Mouse (Mus musculus) heart, embryonic 13.5 days (tissue): ENCODE results near the gene Itfg2. TPM values are rescaled to one million over a fixed set of nuclear protein-coding genes. Genes with fewer than 3 reads are reported as not detected.

Experiments used
- ATAC-seq: fragments of 200-750 bp; cut with Nextera tagmentation; 2 replicates; pipeline ENCODE4 v1.8.0; 2017; ENCODE audit warnings: moderate TSS enrichment; ENCODE audit not compliant: insufficient number of reproducible peaks, low FRiP score, low TSS enrichment; ENCODE audit errors: extremely low read depth
- H3K27ac ChIP-seq: fragments of 300-500 bp; sonication (generic); replicated peaks from 2 replicates; pipeline ENCODE4 v1.5.1; 2015; ENCODE audit warnings: moderate library complexity, mild to moderate bottlenecking, inconsistent platforms
- H3K27me3 ChIP-seq: fragments of 300-500 bp; sonication (generic); replicated peaks from 2 replicates; pipeline ENCODE4 v1.6.1; 2015; ENCODE audit warnings: mild to moderate bottlenecking, inconsistent platforms
- H3K36me3 ChIP-seq: fragments of 300-500 bp; sonication (generic); 2 replicates; pipeline ENCODE4 v1.6.1; 2015; ENCODE audit warnings: mild to moderate bottlenecking, inconsistent platforms
- H3K4me1 ChIP-seq: fragments of 300-500 bp; sonication (generic); 2 replicates; pipeline ENCODE4 v1.6.1; 2015; ENCODE audit warnings: inconsistent platforms
- H3K4me2 ChIP-seq: fragments of 300-500 bp; sonication (generic); 2 replicates; pipeline ENCODE4 v1.6.1; 2015; ENCODE audit warnings: inconsistent platforms, mild to moderate bottlenecking, moderate library complexity
- H3K4me3 ChIP-seq: fragments of 300-500 bp; sonication (generic); 2 replicates; pipeline ENCODE4 v1.5.1; 2015; ENCODE audit warnings: moderate library complexity, mild to moderate bottlenecking, inconsistent platforms
- H3K9ac ChIP-seq: fragments of 300-500 bp; sonication (generic); 2 replicates; pipeline ENCODE4 v1.6.1; 2015; ENCODE audit warnings: inconsistent platforms, mild to moderate bottlenecking, moderate library complexity
- H3K9me3 ChIP-seq: fragments of 300-500 bp; sonication (generic); 2 replicates; pipeline ENCODE4 v1.6.1; 2016; ENCODE audit warnings: inconsistent platforms
- WGBS: fragments of 180-500 bp; shearing (Covaris S2); methylation state at CpG from one replicate; pipeline ENCODE4 v1.1.7; 2015; ENCODE audit warnings: mixed read lengths; 5-methylcytosine and 5-hydroxymethylcytosine counted together
- polyA plus RNA-seq: library from polyadenylated mRNA; unstranded; fragments of >200 nt; fragmentation: Nextera tagmentation; extraction: Ambion mirVana; gene quantifications from 2 replicates; pipeline ENCODE4 v1.2.1, GENCODE M21; 2015

Itfg2 gene
- polyA plus RNA-seq, 1 experiment from 2014 or later = 30.6 TPM

DNA sequence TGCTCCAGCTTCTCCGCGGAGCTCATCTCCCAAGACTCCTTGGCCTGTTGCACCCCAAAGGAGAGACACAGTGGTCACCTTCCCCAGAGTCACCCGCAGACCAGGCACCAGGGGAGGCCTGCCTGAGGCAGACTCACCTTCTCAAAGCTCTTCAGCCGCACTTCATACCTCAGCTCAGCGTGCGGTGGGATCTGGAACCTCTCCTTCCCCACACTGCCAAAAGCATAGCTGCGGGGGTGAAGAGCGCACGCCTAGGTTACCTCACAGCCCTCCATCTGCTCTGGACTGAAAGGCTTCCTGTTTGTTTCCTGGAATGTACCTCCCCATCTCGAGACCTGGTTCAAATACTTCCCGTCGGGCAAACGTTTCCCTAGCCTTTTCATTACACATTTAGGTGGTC lies 8.8 kb upstream of the Itfg2 start:
- peaks cover 41% of the 10 kb centered on the region for H3K4me1 ChIP-seq
- no peaks in the 10 kb centered on the region for H3K9me3 ChIP-seq
- H3K4me2 ChIP-seq = no peak overlapping the region
- no peak overlapping the region for H3K4me3 ChIP-seq
- no peak overlapping the region for H3K27ac ChIP-seq
- H3K9ac ChIP-seq = no peak overlapping the region
- 90% methylated on average over 13 of the region's 13 CpGs for WGBS
- no peaks in the 10 kb centered on the region for H3K27me3 ChIP-seq
- peaks cover 81% of the 10 kb centered on the region for H3K36me3 ChIP-seq
- no peak for ATAC-seq

DNA sequence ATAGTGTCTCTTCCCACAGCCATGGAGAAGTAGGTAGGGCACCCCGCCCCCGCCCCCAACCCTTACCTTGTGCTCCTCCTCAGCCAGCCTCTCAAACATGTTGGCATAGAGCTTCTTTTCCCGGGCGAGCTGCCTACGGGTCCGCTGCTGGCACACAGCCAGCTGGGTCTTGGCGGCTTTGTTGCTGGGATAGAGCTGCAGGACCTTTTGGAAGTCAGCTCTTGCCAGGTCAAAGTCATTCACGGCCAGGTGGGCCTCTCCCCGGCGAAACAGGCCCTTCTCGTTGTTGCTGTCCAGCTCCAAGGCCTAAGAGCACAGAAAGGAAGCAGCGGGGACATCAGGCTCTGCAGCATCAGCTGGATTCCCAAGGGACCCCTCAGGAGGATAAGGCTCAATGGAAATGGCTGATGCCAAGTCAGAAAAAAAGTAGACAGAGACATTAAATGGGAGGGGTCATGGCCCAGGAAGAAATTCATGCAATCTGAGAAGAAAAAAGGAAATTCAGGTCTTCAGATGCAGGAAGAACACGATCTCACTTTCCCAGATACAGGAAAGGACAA lies 7.7 kb upstream of the Itfg2 start:
- Histone ChIP-seq H3K9me3 (no peaks in the 10 kb centered on the region), H3K36me3 (peaks cover 92% of the 10 kb centered on the region), H3K4me1 (peaks cover 41% of the 10 kb centered on the region), H3K9ac (no peak overlapping the region), H3K27me3 (no peaks in the 10 kb centered on the region), H3K4me3 (no peak overlapping the region), H3K27ac (no peak overlapping the region), H3K4me2 (no peak overlapping the region)
- 79% methylated on average over 13 of the region's 13 CpGs for WGBS
- no peak for ATAC-seq

- ATAC-seq = no peak
- Histone ChIP-seq H3K27me3 (no peaks in the 10 kb centered on the region), H3K27ac (no peak overlapping the region), H3K4me2 (no peak overlapping the region), H3K4me1 (peaks cover 19% of the 10 kb centered on the region), H3K9me3 (no peaks in the 10 kb centered on the region), H3K4me3 (no peak overlapping the region), H3K36me3 (peaks cover 74% of the 10 kb centered on the region), H3K9ac (no peak overlapping the region)
- 75% methylated on average over 6 of the region's 6 CpGs for WGBS
These were observed 5.1 kb upstream of the Itfg2 start for GRCm38 (mm10) chr6:128429826-128430225.

DNA sequence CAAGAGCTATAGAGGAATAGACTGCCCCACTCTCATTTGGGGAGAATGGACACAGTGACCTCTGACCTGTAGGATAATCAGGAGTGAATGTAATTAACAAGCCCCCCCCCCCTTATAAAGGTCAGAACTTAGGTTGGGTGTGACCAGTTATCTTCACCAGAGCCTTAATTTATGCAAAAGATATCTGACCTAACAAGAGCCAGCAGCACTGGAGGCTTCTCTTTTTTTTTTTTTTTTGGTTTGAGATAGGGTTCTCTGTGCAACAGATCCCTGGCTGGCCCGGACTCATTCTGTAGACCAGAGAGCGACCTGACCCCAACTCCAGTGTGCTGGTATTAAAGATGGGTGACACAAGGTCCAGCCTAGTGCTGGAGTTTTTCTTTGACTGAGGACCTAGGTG lies 4.6 kb upstream of the Itfg2 start:
- WGBS = 90% methylated on average over 2 of the region's 2 CpGs

GRCm38 (mm10) chr6:128427571-128427970 lies 2.8 kb upstream of the Itfg2 start:
- no peak for ATAC-seq
- peaks cover 16% of the 10 kb centered on the region for H3K4me1 ChIP-seq
- no peak overlapping the region for H3K4me2 ChIP-seq
- H3K27me3 ChIP-seq = no peaks in the 10 kb centered on the region
- no peak overlapping the region for H3K27ac ChIP-seq
- 85% methylated on average over 5 of the region's 5 CpGs for WGBS
- H3K36me3 ChIP-seq = peaks cover 51% of the 10 kb centered on the region
- no peak overlapping the region for H3K4me3 ChIP-seq
- H3K9ac ChIP-seq = no peak overlapping the region
- H3K9me3 ChIP-seq = no peaks in the 10 kb centered on the region

More for the DNA sequence above, 4.6 kb upstream of the Itfg2 start:
- H3K4me1 ChIP-seq = peaks cover 14% of the 10 kb centered on the region
- H3K9me3 ChIP-seq = no peaks in the 10 kb centered on the region
- H3K4me2 ChIP-seq = no peak overlapping the region
- H3K9ac ChIP-seq = no peak overlapping the region
- H3K4me3 ChIP-seq = no peak overlapping the region
- ATAC-seq = no peak
- no peak overlapping the region for H3K27ac ChIP-seq
- H3K27me3 ChIP-seq = no peaks in the 10 kb centered on the region
- peaks cover 69% of the 10 kb centered on the region for H3K36me3 ChIP-seq

DNA sequence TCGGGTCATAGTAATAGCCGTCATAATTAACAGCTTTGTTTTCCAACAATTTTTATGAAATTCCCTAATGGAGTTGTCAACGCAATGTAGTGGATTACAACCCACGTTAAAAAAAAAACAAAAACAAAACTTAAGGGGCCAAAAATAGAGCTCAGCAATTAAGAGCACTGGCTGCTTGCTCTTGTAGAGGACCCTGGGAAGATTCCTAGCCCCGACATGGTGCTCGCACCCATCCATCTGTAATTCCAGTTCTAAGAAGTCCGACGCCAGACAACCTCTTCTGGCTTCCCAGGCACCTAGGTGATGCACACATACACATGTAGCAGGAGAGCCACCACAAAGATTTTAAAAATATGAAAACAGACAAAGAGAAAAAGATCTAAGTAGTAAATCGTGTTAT lies 315 bp upstream of the Itfg2 start:
- no peak for ATAC-seq

GRCm38 (mm10) chr6:128423496-128424268 lies 1.0 kb downstream of the Itfg2 start:
- Histone ChIP-seq H3K9ac (peak overlapping the region; percentile 82), H3K4me1 (peaks cover 18% of the 10 kb centered on the region), H3K36me3 (peaks cover 21% of the 10 kb centered on the region), H3K4me2 (peak overlapping the region; percentile 80), H3K4me3 (peak overlapping the region; percentile 71), H3K27me3 (no peaks in the 10 kb centered on the region), H3K27ac (peak overlapping the region; percentile 93), H3K9me3 (no peaks in the 10 kb centered on the region)
- WGBS = 38% methylated on average over 16 of the region's 16 CpGs
- ATAC-seq = no peak

More for the DNA sequence above, 315 bp upstream of the Itfg2 start:
- Histone ChIP-seq H3K9me3 (no peaks in the 10 kb centered on the region), H3K27me3 (no peaks in the 10 kb centered on the region), H3K36me3 (peaks cover 26% of the 10 kb centered on the region), H3K27ac (peak overlapping the region; percentile 93), H3K4me3 (peak overlapping the region; percentile 71), H3K4me2 (peak overlapping the region; percentile 80), H3K4me1 (peaks cover 21% of the 10 kb centered on the region), H3K9ac (peak overlapping the region; percentile 82)
- 12% methylated on average over 9 of the region's 9 CpGs for WGBS

DNA sequence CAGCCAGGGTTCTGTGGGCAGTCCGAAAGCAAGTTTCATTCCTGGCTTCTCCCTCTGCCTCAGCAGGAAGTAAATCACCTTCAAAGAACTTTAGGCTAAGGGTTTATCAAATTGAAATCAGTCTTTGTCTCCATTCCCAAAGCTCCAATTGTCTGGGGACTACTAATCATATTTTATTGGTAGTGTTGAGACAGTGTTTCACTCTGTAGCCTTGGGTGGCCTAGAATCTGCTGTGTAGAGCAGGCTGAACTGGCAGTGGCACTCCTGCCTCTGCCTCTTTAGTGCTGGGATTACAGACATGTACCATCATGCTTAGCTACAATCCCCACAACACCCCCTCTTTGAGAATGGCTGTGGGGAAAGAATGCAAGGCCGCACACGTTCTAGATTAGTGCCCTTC lies 3.3 kb downstream of the Itfg2 start:
- Histone ChIP-seq H3K9me3 (no peaks in the 10 kb centered on the region), H3K27ac (peak overlapping the region; percentile 20)

DNA sequence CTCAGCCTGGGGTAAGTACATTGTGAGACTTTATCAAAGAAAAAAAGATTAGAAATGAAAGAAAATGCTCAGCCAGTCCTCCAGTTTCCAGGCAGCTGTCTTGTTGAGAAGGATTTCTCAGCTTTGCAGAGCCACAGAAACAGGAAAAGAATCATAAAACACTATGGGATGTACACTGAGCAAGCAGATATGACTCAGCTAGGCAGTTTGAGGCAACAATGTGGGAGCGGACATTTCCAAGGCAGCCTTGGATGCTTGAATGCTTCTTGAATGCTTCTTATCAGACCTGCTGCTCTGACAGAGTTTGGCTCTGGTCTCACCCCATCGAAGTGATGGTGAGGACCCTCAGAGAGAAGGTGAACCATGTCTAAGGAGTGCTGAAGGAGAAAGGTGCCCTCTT lies 3.7 kb downstream of the Itfg2 start:
- H3K9me3 ChIP-seq = no peaks in the 10 kb centered on the region
- no peaks in the 10 kb centered on the region for H3K27me3 ChIP-seq
- H3K4me2 ChIP-seq = no peak overlapping the region
- 60% methylated on average over 2 of the region's 2 CpGs for WGBS
- H3K9ac ChIP-seq = no peak overlapping the region
- H3K36me3 ChIP-seq = peaks cover 13% of the 10 kb centered on the region
- H3K27ac ChIP-seq = peak overlapping the region; percentile 20
- peaks cover 18% of the 10 kb centered on the region for H3K4me1 ChIP-seq
- no peak for ATAC-seq
- no peak overlapping the region for H3K4me3 ChIP-seq

More for the DNA sequence above, 3.3 kb downstream of the Itfg2 start:
- no peak for ATAC-seq
- Histone ChIP-seq H3K9ac (no peak overlapping the region), H3K4me2 (no peak overlapping the region), H3K27me3 (no peaks in the 10 kb centered on the region), H3K36me3 (peaks cover 13% of the 10 kb centered on the region), H3K4me3 (no peak overlapping the region), H3K4me1 (peaks cover 18% of the 10 kb centered on the region)
- WGBS = 81% methylated on average over 3 of the region's 3 CpGs

DNA sequence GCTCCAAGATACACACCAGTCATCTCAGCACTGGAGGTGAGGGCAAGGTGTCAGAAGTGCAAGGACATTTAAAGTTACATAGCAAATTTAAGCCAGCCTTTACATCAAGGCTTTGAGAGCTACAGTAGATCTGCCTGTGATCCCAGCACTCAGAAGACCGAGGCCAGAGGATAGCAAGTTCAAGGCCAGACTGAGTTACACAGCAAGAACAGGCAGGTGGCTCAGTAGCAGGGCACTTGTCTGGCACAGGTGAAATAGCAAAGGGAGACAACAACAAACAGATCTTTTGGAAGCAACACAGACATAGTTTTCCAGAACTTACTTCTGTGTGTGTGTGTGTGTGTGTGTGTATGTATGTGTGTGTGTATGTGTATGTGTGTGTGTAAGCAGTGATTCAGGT lies 6.7 kb downstream of the Itfg2 start:
- H3K4me1 ChIP-seq = peaks cover 11% of the 10 kb centered on the region
- no peak overlapping the region for H3K9ac ChIP-seq
- no peak for ATAC-seq
- no peaks in the 10 kb centered on the region for H3K9me3 ChIP-seq
- peaks cover 27% of the 10 kb centered on the region for H3K36me3 ChIP-seq
- 90% methylated on average over 1 of the region's 1 CpGs for WGBS
- H3K27ac ChIP-seq = no peak overlapping the region
- H3K4me2 ChIP-seq = no peak overlapping the region
- no peak overlapping the region for H3K4me3 ChIP-seq
- no peaks in the 10 kb centered on the region for H3K27me3 ChIP-seq

DNA sequence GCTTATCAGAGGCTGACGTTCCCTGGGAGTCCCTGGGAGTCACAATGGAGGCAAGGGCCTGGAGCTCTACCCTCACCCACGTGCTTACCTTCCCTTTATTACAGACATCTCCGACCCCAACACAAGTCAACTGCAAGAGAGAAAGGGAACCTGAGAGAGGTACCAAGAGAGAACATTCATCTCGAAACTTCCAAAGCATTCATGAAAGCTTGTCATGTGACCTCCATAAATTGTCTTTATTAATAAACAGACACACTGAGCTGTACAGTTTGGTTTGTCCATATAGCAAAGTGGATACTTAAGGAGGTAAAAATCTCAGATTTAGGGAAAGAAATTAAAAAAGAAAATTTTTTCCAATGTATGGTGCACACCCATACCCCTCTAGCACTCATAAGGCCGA lies 8.6 kb downstream of the Itfg2 start:
- H3K36me3 ChIP-seq = peaks cover 46% of the 10 kb centered on the region
- WGBS = 82% methylated on average over 5 of the region's 5 CpGs

DNA sequence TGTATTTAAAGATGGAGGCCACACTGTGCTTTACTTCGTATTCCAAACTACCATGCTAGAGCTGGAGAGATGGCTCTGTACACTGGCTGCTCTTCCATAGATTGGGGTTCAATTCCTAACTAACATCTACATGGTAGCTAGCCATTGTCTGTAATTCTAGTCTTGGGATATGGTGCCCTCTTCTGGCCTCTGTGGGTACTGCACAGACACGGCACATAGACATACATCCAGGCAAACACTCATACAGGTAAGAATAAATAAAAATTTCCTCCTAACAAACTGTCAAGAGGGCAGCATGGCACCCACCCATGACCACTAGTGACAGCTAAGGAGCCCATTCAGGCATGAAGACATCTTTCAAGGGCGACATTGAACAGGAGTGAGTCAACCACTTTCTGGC lies 13.6 kb downstream of the Itfg2 start:
- Histone ChIP-seq H3K4me3 (no peak overlapping the region), H3K36me3 (peaks cover 82% of the 10 kb centered on the region), H3K9ac (no peak overlapping the region), H3K27ac (no peak overlapping the region), H3K4me1 (no peaks in the 10 kb centered on the region), H3K4me2 (no peak overlapping the region), H3K27me3 (no peaks in the 10 kb centered on the region), H3K9me3 (no peaks in the 10 kb centered on the region)
- 16% methylated on average over 3 of the region's 3 CpGs for WGBS
- no peak for ATAC-seq

More for the DNA sequence above, 8.6 kb downstream of the Itfg2 start:
- Histone ChIP-seq H3K9me3 (no peaks in the 10 kb centered on the region), H3K9ac (no peak overlapping the region), H3K4me1 (peaks cover 5% of the 10 kb centered on the region), H3K4me2 (no peak overlapping the region), H3K4me3 (no peak overlapping the region), H3K27me3 (no peaks in the 10 kb centered on the region), H3K27ac (no peak overlapping the region)
- no peak for ATAC-seq
